Mouse (Mus musculus) central nervous system, embryonic 14 days (tissue): Measurements from ENCODE around the gene Pah. TPM values are rescaled to one million over a fixed set of nuclear protein-coding genes. Genes with fewer than 3 reads are reported as not detected.

Experiments used
- polyA plus RNA-seq: library from polyadenylated mRNA; depleted of rRNA; stranded (reverse); fragments of >200 nt; gene quantifications from 2 replicates; pipeline ENCODE4 v1.2.3, GENCODE M21; 2012; rRNA removed

Gene Pah
- not detected in 2 replicates for polyA plus RNA-seq

GRCm38 (mm10) chr10:87521646-87522045 lies at the start of gene Pah:
Gene Pah (plus strand): TSS chr10:87521795.

GRCm38 (mm10) chr10:87493576-87493975 lies 28.0 kb upstream of the Pah start, which contains the start of gene Ascl1:
Gene Ascl1 (minus strand): TSS chr10:87493660.

Other genes with a start within 250 kb of the Pah start
- gene Ascl1, start 28.1 kb upstream of the Pah start, polyA plus RNA-seq = 34.8 and 50.4 TPM in 2 replicates